Mouse (Mus musculus): Measurements from ENCODE around the gene Chst8.

Chst8 gene

GRCm38 (mm10) chr7:34753140-34753886 is 59.2 kb downstream of the Chst8 start:
- no peak for DNase-seq (ENCODE audit: low read depth in 1 of 2, low spot score in 2 of 2)

GRCm38 (mm10) chr7:34752151-34752762 is 60.3 kb downstream of the Chst8 start:
- no peak for DNase-seq (ENCODE audit: low read depth in 1 of 2, low spot score in 2 of 2)

GRCm38 (mm10) chr7:34750350-34750749 is 62.2 kb downstream of the Chst8 start:
- no peak for DNase-seq (ENCODE audit: low read depth in 1 of 2, low spot score in 2 of 2)

GRCm38 (mm10) chr7:34749753-34750152 is 62.8 kb downstream of the Chst8 start:
- no peak for DNase-seq (ENCODE audit: low read depth in 1 of 2, low spot score in 2 of 2)

- DNase-seq (ENCODE audit: low read depth in 1 of 2, low spot score in 2 of 2) = no peak
Observed at GRCm38 (mm10) chr7:34748501-34748900, 64.0 kb downstream of the Chst8 start.

- no peak for DNase-seq (ENCODE audit: low read depth in 1 of 2, low spot score in 2 of 2)
Observed at GRCm38 (mm10) chr7:34747661-34748060, 64.8 kb downstream of the Chst8 start.

GRCm38 (mm10) chr7:34746586-34746985 is 65.9 kb downstream of the Chst8 start:
- no peak for DNase-seq (ENCODE audit: low read depth in 1 of 2, low spot score in 2 of 2)

GRCm38 (mm10) chr7:34746165-34746564 is 66.3 kb downstream of the Chst8 start:
- DNase-seq (ENCODE audit: low read depth in 1 of 2, low spot score in 2 of 2) = no peak

- no peak for DNase-seq (ENCODE audit: low read depth in 1 of 2, low spot score in 2 of 2)
Observed at GRCm38 (mm10) chr7:34745426-34745825, 67.1 kb downstream of the Chst8 start.

GRCm38 (mm10) chr7:34744994-34745393 is 67.5 kb downstream of the Chst8 start:
- DNase-seq (ENCODE audit: low read depth in 1 of 2, low spot score in 2 of 2) = no peak

- no peak for DNase-seq (ENCODE audit: low read depth in 1 of 2, low spot score in 2 of 2)
Observed at GRCm38 (mm10) chr7:34743411-34744085, 69.0 kb downstream of the Chst8 start.

GRCm38 (mm10) chr7:34739371-34739770 is 73.1 kb downstream of the Chst8 start:
- DNase-seq (ENCODE audit: low read depth in 1 of 2, low spot score in 2 of 2) = no peak

GRCm38 (mm10) chr7:34737206-34737605 is 75.3 kb downstream of the Chst8 start:
- no peak for DNase-seq (ENCODE audit: low read depth in 1 of 2, low spot score in 2 of 2)

GRCm38 (mm10) chr7:34734348-34734747 is 78.2 kb downstream of the Chst8 start:
- no peak for DNase-seq (ENCODE audit: low read depth in 1 of 2, low spot score in 2 of 2)

GRCm38 (mm10) chr7:34728931-34729330 is 83.6 kb downstream of the Chst8 start:
- DNase-seq (ENCODE audit: low read depth in 1 of 2, low spot score in 2 of 2) = no peak

- no peak for DNase-seq (ENCODE audit: low read depth in 1 of 2, low spot score in 2 of 2)
Observed at GRCm38 (mm10) chr7:34725206-34725605, 87.3 kb downstream of the Chst8 start.

GRCm38 (mm10) chr7:34722551-34723230 is 89.8 kb downstream of the Chst8 start:
- DNase-seq (ENCODE audit: low read depth in 1 of 2, low spot score in 2 of 2) = no peak

GRCm38 (mm10) chr7:34722151-34722550 is 90.4 kb downstream of the Chst8 start:
- DNase-seq (ENCODE audit: low read depth in 1 of 2, low spot score in 2 of 2) = no peak

GRCm38 (mm10) chr7:34721650-34722048 is 90.9 kb downstream of the Chst8 start:
- DNase-seq (ENCODE audit: low read depth in 1 of 2, low spot score in 2 of 2) = no peak

GRCm38 (mm10) chr7:34720882-34721649 is 91.4 kb downstream of the Chst8 start:
- no peak for DNase-seq (ENCODE audit: low read depth in 1 of 2, low spot score in 2 of 2)

- DNase-seq (ENCODE audit: low read depth in 1 of 2, low spot score in 2 of 2) = no peak
Observed at GRCm38 (mm10) chr7:34719599-34719998, 92.9 kb downstream of the Chst8 start.

Data from monocyte, adult 2 months (primary cell).